Mouse (Mus musculus) stomach, postnatal 0 days (tissue): ENCODE data around the gene Cntln. TPM values are rescaled to one million over a fixed set of nuclear protein-coding genes. Genes with fewer than 3 reads are reported as not detected.

Experiments used
- ATAC-seq: fragments of 200-750 bp; cut with Nextera tagmentation; 2 replicates; pipeline ENCODE4 v1.8.0; 2017; ENCODE audit not compliant: low FRiP score, low TSS enrichment
- DNase-seq: peaks from one replicate; pipeline ENCODE4 v3.0.0-alpha.2; 2016; ENCODE audit warnings: low spot score
- H3K27ac ChIP-seq: fragments of 300-500 bp; sonication (generic); replicated peaks from 2 replicates; pipeline ENCODE4 v1.5.1; 2014; ENCODE audit warnings: mild to moderate bottlenecking, control low read depth
- H3K27me3 ChIP-seq: fragments of 300-500 bp; sonication (generic); 2 replicates; pipeline ENCODE4 v1.6.1; 2014; ENCODE audit warnings: low read length; ENCODE audit not compliant: control insufficient read depth, insufficient read depth
- H3K36me3 ChIP-seq: fragments of 300-500 bp; sonication (generic); 2 replicates; pipeline ENCODE4 v1.6.1; 2014; ENCODE audit warnings: low read length, mixed read lengths; ENCODE audit not compliant: control insufficient read depth, insufficient read depth
- H3K4me1 ChIP-seq: fragments of 300-500 bp; sonication (generic); replicated peaks from 2 replicates; pipeline ENCODE4 v1.6.1; 2014; ENCODE audit warnings: antibody characterized with exemption; ENCODE audit not compliant: control insufficient read depth, insufficient read depth
- H3K4me2 ChIP-seq: fragments of 300-500 bp; sonication (generic); replicated peaks from 2 replicates; pipeline ENCODE4 v1.6.1; 2014; ENCODE audit warnings: low read depth, mild to moderate bottlenecking, control low read depth, moderate library complexity
- H3K4me3 ChIP-seq: fragments of 300-500 bp; sonication (generic); 2 replicates; pipeline ENCODE4 v1.5.1; 2014; ENCODE audit warnings: low read depth, low read length, control low read depth
- H3K9ac ChIP-seq: fragments of 300-500 bp; sonication (generic); 2 replicates; pipeline ENCODE4 v1.6.1; 2014; ENCODE audit warnings: mild to moderate bottlenecking, low read length, control low read depth, mixed read lengths
- H3K9me3 ChIP-seq: fragments of 300-500 bp; sonication (generic); 2 replicates; pipeline ENCODE4 v1.6.1; 2016; ENCODE audit warnings: low read length; ENCODE audit not compliant: control insufficient read depth
- CTCF ChIP-seq: IDR thresholded peaks from 2 replicates; pipeline ENCODE4 v1.5.1; 2016; ENCODE audit warnings: antibody characterized with exemption, low read depth, mild to moderate bottlenecking, moderate library complexity
- EP300 ChIP-seq: optimal IDR thresholded peaks from 2 replicates; pipeline ENCODE3; 2016; ENCODE audit warnings: antibody characterized with exemption
- WGBS: fragments of 180-500 bp; shearing (Covaris S2); extraction: QIAGEN DNeasy Blood & Tissue Kit; methylation state at CpG from one replicate; pipeline ENCODE4 v1.1.7; 2014; 5-methylcytosine and 5-hydroxymethylcytosine counted together
- polyA plus RNA-seq: library from polyadenylated mRNA; unstranded; fragments of >200 nt; fragmentation: Nextera tagmentation; extraction: Ambion mirVana; gene quantifications from 2 replicates; pipeline ENCODE4 v1.2.1, GENCODE M21; 2015

Gene Cntln
- polyA plus RNA-seq, 1 experiment from 2014 or later = 5.2 TPM

DNA sequence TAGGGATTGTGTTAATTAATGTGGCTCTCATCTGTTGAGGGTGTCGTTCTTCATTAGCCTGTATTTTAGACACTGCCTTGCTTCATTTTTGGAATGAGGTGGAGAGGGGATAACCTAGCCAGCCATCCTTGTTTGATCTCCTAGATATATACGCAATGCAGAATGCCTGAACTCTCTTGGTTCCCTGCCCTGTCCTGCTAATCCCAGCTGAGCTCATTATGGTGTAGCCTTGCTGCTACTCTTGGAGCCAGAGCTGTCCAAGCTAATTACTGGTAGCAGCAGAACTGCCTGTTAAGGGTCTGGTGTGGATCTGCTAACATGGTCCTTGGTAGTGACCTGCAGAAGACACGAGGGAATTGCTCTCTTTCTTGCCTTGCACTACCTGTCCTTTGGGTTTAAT is 122.7 kb downstream of the Cntln start:
- Histone ChIP-seq H3K9me3 (no peaks in the 10 kb centered on the region), H3K27ac (no peak overlapping the region), H3K4me1 (no peaks in the 10 kb centered on the region), H3K4me2 (no peak overlapping the region), H3K36me3 (no peaks in the 10 kb centered on the region), H3K27me3 (no peaks in the 10 kb centered on the region), H3K9ac (no peak overlapping the region), H3K4me3 (no peak overlapping the region)
- ATAC-seq = no peak
- no peak for TF ChIP-seq CTCF
- no peak for TF ChIP-seq EP300
- 73% methylated on average over 3 of the region's 3 CpGs for WGBS
- no peak for DNase-seq

GRCm38 (mm10) chr4:85010846-85011245 is 126.7 kb downstream of the Cntln start:
- no peak overlapping the region for H3K4me2 ChIP-seq
- H3K9me3 ChIP-seq = no peaks in the 10 kb centered on the region
- no peaks in the 10 kb centered on the region for H3K27me3 ChIP-seq
- H3K27ac ChIP-seq = no peak overlapping the region
- no peak overlapping the region for H3K9ac ChIP-seq
- TF ChIP-seq EP300 (no peak), CTCF (no peak)
- ATAC-seq = no peak
- no peaks in the 10 kb centered on the region for H3K4me1 ChIP-seq
- no peak overlapping the region for H3K4me3 ChIP-seq
- no peaks in the 10 kb centered on the region for H3K36me3 ChIP-seq
- DNase-seq = no peak

GRCm38 (mm10) chr4:85045748-85046147 is 161.6 kb downstream of the Cntln start:
- DNase-seq = no peak
- TF ChIP-seq EP300 (no peak), CTCF (no peak)
- Histone ChIP-seq H3K9me3 (no peaks in the 10 kb centered on the region), H3K27ac (no peak overlapping the region), H3K4me1 (no peaks in the 10 kb centered on the region), H3K4me2 (no peak overlapping the region), H3K27me3 (no peaks in the 10 kb centered on the region), H3K4me3 (no peak overlapping the region), H3K9ac (no peak overlapping the region), H3K36me3 (no peaks in the 10 kb centered on the region)
- WGBS = 53% methylated on average over 2 of the region's 2 CpGs
- ATAC-seq = no peak

GRCm38 (mm10) chr4:85049933-85050553 is 165.9 kb downstream of the Cntln start:
- DNase-seq (no peak), ATAC-seq (no peak)
- no peaks in the 10 kb centered on the region for H3K36me3 ChIP-seq
- no peak overlapping the region for H3K9ac ChIP-seq
- 78% methylated on average over 8 of the region's 8 CpGs for WGBS
- H3K27ac ChIP-seq = no peak overlapping the region
- H3K4me1 ChIP-seq = no peaks in the 10 kb centered on the region
- no peaks in the 10 kb centered on the region for H3K9me3 ChIP-seq
- H3K4me2 ChIP-seq = no peak overlapping the region
- H3K4me3 ChIP-seq = no peak overlapping the region
- TF ChIP-seq CTCF = no peak
- no peak for TF ChIP-seq EP300
- H3K27me3 ChIP-seq = no peaks in the 10 kb centered on the region

GRCm38 (mm10) chr4:85054616-85055015 is 170.5 kb downstream of the Cntln start:
- no peak overlapping the region for H3K4me3 ChIP-seq
- no peaks in the 10 kb centered on the region for H3K9me3 ChIP-seq
- H3K4me1 ChIP-seq = no peaks in the 10 kb centered on the region
- no peak overlapping the region for H3K4me2 ChIP-seq
- 75% methylated on average over 1 of the region's 1 CpGs for WGBS
- ATAC-seq (no peak), DNase-seq (no peak)
- no peak overlapping the region for H3K9ac ChIP-seq
- H3K27ac ChIP-seq = no peak overlapping the region
- H3K27me3 ChIP-seq = no peaks in the 10 kb centered on the region
- no peaks in the 10 kb centered on the region for H3K36me3 ChIP-seq
- TF ChIP-seq EP300 (no peak), CTCF (no peak)

DNA sequence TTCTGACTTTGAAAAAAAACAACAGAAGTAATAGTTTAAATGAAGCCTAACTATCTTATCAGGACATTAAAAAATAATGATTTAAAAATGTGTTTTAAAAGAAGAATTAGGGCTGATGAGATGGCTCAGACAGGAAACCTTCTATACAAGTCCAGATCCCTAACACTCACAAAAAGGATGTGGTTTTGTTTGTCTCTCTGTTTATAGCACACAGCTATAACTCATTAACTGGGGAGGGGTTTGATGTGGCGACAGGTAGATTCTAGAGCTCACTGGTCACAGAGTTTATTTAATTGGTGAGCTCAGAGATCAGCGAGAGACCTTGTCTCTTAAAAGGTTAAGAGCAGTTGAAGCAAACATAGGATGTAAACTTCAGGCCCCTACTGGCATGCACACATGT is 175.5 kb downstream of the Cntln start:
- Histone ChIP-seq H3K36me3 (no peaks in the 10 kb centered on the region), H3K9ac (no peak overlapping the region), H3K4me1 (no peaks in the 10 kb centered on the region), H3K4me2 (no peak overlapping the region), H3K4me3 (no peak overlapping the region), H3K27me3 (no peaks in the 10 kb centered on the region), H3K9me3 (no peaks in the 10 kb centered on the region), H3K27ac (no peak overlapping the region)
- WGBS = 82% methylated on average over 2 of the region's 2 CpGs
- DNase-seq = no peak
- TF ChIP-seq CTCF (no peak), EP300 (no peak)
- ATAC-seq = no peak
